Mouse (Mus musculus): ENCODE results near the gene Rasl11b.
A peak's percentile ranks its signal among the peaks of the same experiment; 100 is the strongest.

- TF ChIP-seq POLR2A (IDR thresholded peaks at IDR 0.05; ENCODE audit: insufficient read depth, low read depth, low read length): 0 out of 2 replicates have a peak, but pooled peaks have one; percentile 13
- TF ChIP-seq CTCF (IDR thresholded peaks at IDR 0.05): no peak
- no peak for TF ChIP-seq EP300 (IDR thresholded peaks at IDR 0.05; ENCODE audit: insufficient read depth, low read depth, low read length)
Observed at GRCm38 (mm10) chr5:74199793-74200192, 4.7 kb downstream of the Rasl11b start.
